Mouse (Mus musculus) stomach, postnatal 0 days (tissue): ENCODE measurements around the gene Mag. TPM values are rescaled to one million over a fixed set of nuclear protein-coding genes. Genes with fewer than 3 reads are reported as not detected.

Source experiments
- ATAC-seq: fragments of 200-750 bp; cut with Nextera tagmentation; 2 replicates; pipeline ENCODE4 v1.8.0; 2017; ENCODE audit not compliant: low FRiP score, low TSS enrichment
- DNase-seq: peaks from one replicate; pipeline ENCODE4 v3.0.0-alpha.2; 2016; ENCODE audit warnings: low spot score
- H3K27ac ChIP-seq: fragments of 300-500 bp; sonication (generic); replicated peaks from 2 replicates; pipeline ENCODE4 v1.5.1; 2014; ENCODE audit warnings: mild to moderate bottlenecking, control low read depth
- H3K27me3 ChIP-seq: fragments of 300-500 bp; sonication (generic); 2 replicates; pipeline ENCODE4 v1.6.1; 2014; ENCODE audit warnings: low read length; ENCODE audit not compliant: control insufficient read depth, insufficient read depth
- H3K36me3 ChIP-seq: fragments of 300-500 bp; sonication (generic); 2 replicates; pipeline ENCODE4 v1.6.1; 2014; ENCODE audit warnings: low read length, mixed read lengths; ENCODE audit not compliant: control insufficient read depth, insufficient read depth
- H3K4me1 ChIP-seq: fragments of 300-500 bp; sonication (generic); replicated peaks from 2 replicates; pipeline ENCODE4 v1.6.1; 2014; ENCODE audit warnings: antibody characterized with exemption; ENCODE audit not compliant: control insufficient read depth, insufficient read depth
- H3K4me2 ChIP-seq: fragments of 300-500 bp; sonication (generic); replicated peaks from 2 replicates; pipeline ENCODE4 v1.6.1; 2014; ENCODE audit warnings: low read depth, mild to moderate bottlenecking, control low read depth, moderate library complexity
- H3K4me3 ChIP-seq: fragments of 300-500 bp; sonication (generic); 2 replicates; pipeline ENCODE4 v1.5.1; 2014; ENCODE audit warnings: low read depth, low read length, control low read depth
- H3K9ac ChIP-seq: fragments of 300-500 bp; sonication (generic); 2 replicates; pipeline ENCODE4 v1.6.1; 2014; ENCODE audit warnings: mild to moderate bottlenecking, low read length, control low read depth, mixed read lengths
- H3K9me3 ChIP-seq: fragments of 300-500 bp; sonication (generic); 2 replicates; pipeline ENCODE4 v1.6.1; 2016; ENCODE audit warnings: low read length; ENCODE audit not compliant: control insufficient read depth
- CTCF ChIP-seq: IDR thresholded peaks from 2 replicates; pipeline ENCODE4 v1.5.1; 2016; ENCODE audit warnings: antibody characterized with exemption, low read depth, mild to moderate bottlenecking, moderate library complexity
- EP300 ChIP-seq: optimal IDR thresholded peaks from 2 replicates; pipeline ENCODE3; 2016; ENCODE audit warnings: antibody characterized with exemption
- WGBS: fragments of 180-500 bp; shearing (Covaris S2); extraction: QIAGEN DNeasy Blood & Tissue Kit; methylation state at CpG from one replicate; pipeline ENCODE4 v1.1.7; 2014; 5-methylcytosine and 5-hydroxymethylcytosine counted together
- polyA plus RNA-seq: library from polyadenylated mRNA; unstranded; fragments of >200 nt; fragmentation: Nextera tagmentation; extraction: Ambion mirVana; gene quantifications from 2 replicates; pipeline ENCODE4 v1.2.1, GENCODE M21; 2015

Gene Mag
- 0.33 and 0.36 TPM in 2 replicates for polyA plus RNA-seq

- Histone ChIP-seq H3K36me3 (no peaks in the 10 kb centered on the region), H3K4me1 (no peaks in the 10 kb centered on the region), H3K9ac (no peak within 1 kb of the TSS), H3K27me3 (no peaks in the 10 kb centered on the region), H3K4me2 (no peak within 1 kb of the TSS), H3K27ac (no peak within 1 kb of the TSS), H3K9me3 (no peaks in the 10 kb centered on the region), H3K4me3 (no peak within 1 kb of the TSS)
- 76% methylated on average over 8 of the region's 8 CpGs for WGBS
- TF ChIP-seq EP300 (no peak), CTCF (no peak)
- DNase-seq = no peak
- no peak for ATAC-seq
Observed at GRCm38 (mm10) chr7:30914732-30915131, at the start of gene Mag. Mag (minus strand) TSS chr7:30914873.

- Histone ChIP-seq H3K36me3 (peaks cover 2% of the 10 kb centered on the region; the same call in 1 of the 2 replicates), H3K9me3 (no peaks in the 10 kb centered on the region), H3K4me1 (no peaks in the 10 kb centered on the region), H3K27me3 (no peaks in the 10 kb centered on the region), H3K9ac (no peak overlapping the region), H3K27ac (no peak overlapping the region), H3K4me3 (no peak overlapping the region), H3K4me2 (no peak overlapping the region)
- DNase-seq = no peak
- TF ChIP-seq CTCF = no peak
- no peak for TF ChIP-seq EP300
- 82% methylated on average over 7 of the region's 7 CpGs for WGBS
- ATAC-seq = no peak
Observed at GRCm38 (mm10) chr7:30964366-30964765, 49.7 kb upstream of the Mag start.

- WGBS = 93% methylated on average over 5 of the region's 5 CpGs
- no peak overlapping the region for H3K27ac ChIP-seq
- no peak for ATAC-seq
- H3K36me3 ChIP-seq = peaks cover 2% of the 10 kb centered on the region; the same call in 1 of the 2 replicates
- H3K9ac ChIP-seq = no peak overlapping the region
- H3K27me3 ChIP-seq = no peaks in the 10 kb centered on the region
- peaks cover 6% of the 10 kb centered on the region; the same call in 1 of the 2 replicates for H3K4me1 ChIP-seq
- no peaks in the 10 kb centered on the region for H3K9me3 ChIP-seq
- DNase-seq = no peak
- H3K4me3 ChIP-seq = no peak overlapping the region
- no peak overlapping the region for H3K4me2 ChIP-seq
- no peak for TF ChIP-seq CTCF
- TF ChIP-seq EP300 = no peak
Observed at GRCm38 (mm10) chr7:30962862-30963261, 48.2 kb upstream of the Mag start.

- no peak overlapping the region for H3K4me2 ChIP-seq
- no peak overlapping the region for H3K27ac ChIP-seq
- 82% methylated on average over 6 of the region's 6 CpGs for WGBS
- no peak for DNase-seq
- ATAC-seq = no peak
- no peak overlapping the region for H3K9ac ChIP-seq
- peaks cover 10% of the 10 kb centered on the region; the same call in 1 of the 2 replicates for H3K4me1 ChIP-seq
- peaks cover 5% of the 10 kb centered on the region; the same call in 1 of the 2 replicates for H3K36me3 ChIP-seq
- TF ChIP-seq CTCF (no peak), EP300 (no peak)
- H3K27me3 ChIP-seq = no peaks in the 10 kb centered on the region
- no peak overlapping the region for H3K4me3 ChIP-seq
- no peaks in the 10 kb centered on the region for H3K9me3 ChIP-seq
Observed at GRCm38 (mm10) chr7:30959786-30960349, 45.2 kb upstream of the Mag start.

- DNase-seq = no peak
- TF ChIP-seq EP300 (no peak), CTCF (no peak)
- H3K9ac ChIP-seq = no peak overlapping the region
- no peak overlapping the region for H3K4me2 ChIP-seq
- peaks cover 7% of the 10 kb centered on the region; the same call in 1 of the 2 replicates for H3K36me3 ChIP-seq
- H3K27me3 ChIP-seq = no peaks in the 10 kb centered on the region
- ATAC-seq = no peak
- H3K4me1 ChIP-seq = peaks cover 10% of the 10 kb centered on the region; the same call in 1 of the 2 replicates
- H3K4me3 ChIP-seq = no peak overlapping the region
- no peaks in the 10 kb centered on the region for H3K9me3 ChIP-seq
- H3K27ac ChIP-seq = no peak overlapping the region
- WGBS = 94% methylated on average over 9 of the region's 9 CpGs
Observed at GRCm38 (mm10) chr7:30958866-30959487, 44.3 kb upstream of the Mag start.
